Mouse (Mus musculus) hindbrain, postnatal 0 days (tissue): Measurements from ENCODE around the gene Slc16a1. TPM values are rescaled to one million over a fixed set of nuclear protein-coding genes. Genes with fewer than 3 reads are reported as not detected.
"Not testable (repeated sequence)": the region's sequence is repeated elsewhere in the genome, so short reads cannot be mapped to it uniquely, and the experiment has no call there.

ENCODE experiments used
- ATAC-seq: fragments of 200-750 bp; cut with Nextera tagmentation; 2 replicates; pipeline ENCODE4 v1.8.0; 2017; ENCODE audit warnings: mild to moderate bottlenecking, moderate TSS enrichment, moderate library complexity
- DNase-seq: peaks from one replicate; pipeline ENCODE4 v3.0.0-alpha.2; 2015; ENCODE audit warnings: low spot score
- H3K27ac ChIP-seq: fragments of 300-500 bp; sonication (generic); 2 replicates; pipeline ENCODE4 v1.5.1; 2014; ENCODE audit warnings: mild to moderate bottlenecking
- H3K27me3 ChIP-seq: fragments of 300-500 bp; sonication (generic); 2 replicates; pipeline ENCODE4 v1.6.1; 2014; ENCODE audit warnings: low read length, mixed read lengths; ENCODE audit not compliant: insufficient read depth
- H3K36me3 ChIP-seq: fragments of 300-500 bp; sonication (generic); 2 replicates; pipeline ENCODE4 v1.6.1; 2014; ENCODE audit warnings: low read length, mixed read lengths; ENCODE audit not compliant: insufficient read depth
- H3K4me1 ChIP-seq: fragments of 300-500 bp; sonication (generic); 2 replicates; pipeline ENCODE4 v1.6.1; 2014; ENCODE audit warnings: antibody characterized with exemption, low read length, mixed read lengths; ENCODE audit not compliant: insufficient read depth
- H3K4me2 ChIP-seq: fragments of 300-500 bp; sonication (generic); 2 replicates; pipeline ENCODE4 v1.6.1; 2014; ENCODE audit warnings: low read depth, mild to moderate bottlenecking, low read length, moderate library complexity, mixed read lengths
- H3K4me3 ChIP-seq: fragments of 300-500 bp; sonication (generic); 2 replicates; pipeline ENCODE4 v1.5.1; 2014; ENCODE audit warnings: low read length
- H3K9ac ChIP-seq: fragments of 300-500 bp; sonication (generic); replicated peaks from 2 replicates; pipeline ENCODE4 v1.6.1; 2014; ENCODE audit warnings: mild to moderate bottlenecking, low read length, moderate library complexity, mixed read lengths
- H3K9me3 ChIP-seq: fragments of 300-500 bp; sonication (generic); 2 replicates; pipeline ENCODE4 v1.6.1; 2016; ENCODE audit warnings: low read length, mixed read lengths
- CTCF ChIP-seq: IDR thresholded peaks from 2 replicates; pipeline ENCODE4 v1.5.1; 2016; ENCODE audit warnings: antibody characterized with exemption, control low read depth, low read depth
- WGBS: fragments of 180-500 bp; shearing (Covaris S2); extraction: QIAGEN DNeasy Blood & Tissue Kit; methylation state at CpG from one replicate; pipeline ENCODE4 v1.1.7; 2014; 5-methylcytosine and 5-hydroxymethylcytosine counted together
- polyA plus RNA-seq: library from polyadenylated mRNA; unstranded; fragments of >200 nt; fragmentation: Nextera tagmentation; extraction: Ambion mirVana; gene quantifications from 2 replicates; pipeline ENCODE4 v1.2.1, GENCODE M21; 2015
- total RNA-seq: library from RNA; depleted of rRNA; stranded (reverse); fragments of >200 nt; gene quantifications from 2 replicates; pipeline ENCODE4 v1.2.3, GENCODE M21; 2014

Gene Slc16a1
- total and polyA plus RNA-seq, 2 experiments from 2014 or later: 22.6 to 43.4 TPM

- Histone ChIP-seq H3K4me2 (no peak overlapping the region), H3K4me1 (no peaks in the 10 kb centered on the region), H3K9me3 (no peaks in the 10 kb centered on the region), H3K27me3 (no peaks in the 10 kb centered on the region), H3K9ac (no peak overlapping the region), H3K27ac (no peak overlapping the region), H3K36me3 (no peaks in the 10 kb centered on the region), H3K4me3 (no peak overlapping the region)
- 55% methylated on average over 11 of the region's 11 CpGs for WGBS
- DNase-seq (peak; percentile 86), ATAC-seq (peak; percentile 75)
- TF ChIP-seq CTCF: peak; percentile 90
Measured at GRCm38 (mm10) chr3:104682671-104683504, 44.4 kb downstream of the Slc16a1 start.

- Histone ChIP-seq H3K4me1 (no peaks in the 10 kb centered on the region), H3K27me3 (no peaks in the 10 kb centered on the region), H3K9me3 (no peaks in the 10 kb centered on the region), H3K27ac (no peak overlapping the region), H3K9ac (no peak overlapping the region), H3K4me2 (no peak overlapping the region), H3K4me3 (no peak overlapping the region), H3K36me3 (no peaks in the 10 kb centered on the region)
- DNase-seq (peak; percentile 88), ATAC-seq (peak; percentile 85)
- 5% methylated on average over 23 of the region's 23 CpGs for WGBS
- TF ChIP-seq CTCF: peak; percentile 86
Measured at GRCm38 (mm10) chr3:104700751-104701335, 62.4 kb downstream of the Slc16a1 start.

- 84% methylated on average over 1 of the region's 1 CpGs for WGBS
- H3K9me3 ChIP-seq: no peaks in the 10 kb centered on the region
Measured at GRCm38 (mm10) chr3:104701761-104702160, 63.3 kb downstream of the Slc16a1 start.

GRCm38 (mm10) chr3:104703941-104704340, 65.5 kb downstream of the Slc16a1 start:
- no peak for DNase-seq
- H3K9ac ChIP-seq: no peak overlapping the region
- H3K27ac ChIP-seq: no peak overlapping the region
- no peak for TF ChIP-seq CTCF
- WGBS: 88% methylated on average over 4 of the region's 4 CpGs
- H3K4me2 ChIP-seq: no peak overlapping the region
- no peaks in the 10 kb centered on the region for H3K4me1 ChIP-seq
- ATAC-seq: no peak
- H3K4me3 ChIP-seq: no peak overlapping the region
- H3K9me3 ChIP-seq: no peaks in the 10 kb centered on the region
- no peaks in the 10 kb centered on the region for H3K27me3 ChIP-seq
- H3K36me3 ChIP-seq: no peaks in the 10 kb centered on the region

More at GRCm38 (mm10) chr3:104701761-104702160, 63.3 kb downstream of the Slc16a1 start:
- Histone ChIP-seq H3K36me3 (no peaks in the 10 kb centered on the region), H3K4me2 (no peak overlapping the region), H3K9ac (no peak overlapping the region), H3K4me1 (no peaks in the 10 kb centered on the region), H3K27me3 (no peaks in the 10 kb centered on the region), H3K4me3 (no peak overlapping the region), H3K27ac (no peak overlapping the region)
- TF ChIP-seq CTCF: no peak
- ATAC-seq (no peak), DNase-seq (no peak)

GRCm38 (mm10) chr3:104706446-104706845, 68.0 kb downstream of the Slc16a1 start:
- Histone ChIP-seq H3K27ac (no peak overlapping the region), H3K27me3 (no peaks in the 10 kb centered on the region), H3K36me3 (no peaks in the 10 kb centered on the region), H3K9ac (no peak overlapping the region), H3K4me2 (no peak overlapping the region), H3K4me1 (no peaks in the 10 kb centered on the region), H3K4me3 (no peak overlapping the region), H3K9me3 (no peaks in the 10 kb centered on the region)
- no peak for DNase-seq
- TF ChIP-seq CTCF: no peak
- no peak for ATAC-seq
- WGBS: 93% methylated on average over 2 of the region's 2 CpGs

- WGBS: 56% methylated on average over 6 of the region's 6 CpGs
- not testable (repeated sequence) for DNase-seq, H3K9me3 ChIP-seq, H3K9ac ChIP-seq, H3K36me3 ChIP-seq, H3K4me1 ChIP-seq, H3K27ac ChIP-seq, H3K27me3 ChIP-seq, H3K4me3 ChIP-seq, H3K4me2 ChIP-seq
- ATAC-seq: peak; percentile 73
Measured at GRCm38 (mm10) chr3:104706951-104707771, 68.7 kb downstream of the Slc16a1 start.

GRCm38 (mm10) chr3:104707772-104708144, 69.3 kb downstream of the Slc16a1 start:
- H3K4me2 ChIP-seq, H3K4me3 ChIP-seq, H3K27me3 ChIP-seq, H3K9ac ChIP-seq, H3K9me3 ChIP-seq, H3K27ac ChIP-seq, DNase-seq, H3K36me3 ChIP-seq, H3K4me1 ChIP-seq: not testable (repeated sequence)
- WGBS: 61% methylated on average over 1 of the region's 1 CpGs
- ATAC-seq: peak; percentile 47; the same call in 1 of the 2 replicates
